Mouse (Mus musculus): ENCODE measurements around the gene Pank3.

GRCm38 (mm10) chr11:35783038-35783437 is 13.8 kb downstream of the Pank3 start:
- TF ChIP-seq CTCF (IDR thresholded peaks at IDR 0.05; ENCODE audit: low read depth, low read length) (no peak), POLR2A (IDR thresholded peaks at IDR 0.05; ENCODE audit: borderline replicate concordance, low read depth, low read length) (no peak)
